Mouse (Mus musculus) C2C12 (cell line): ENCODE data around the gene Nfic. TPM values are rescaled to one million over a fixed set of nuclear protein-coding genes. Genes with fewer than 3 reads are reported as not detected.

Experiments
- H3K27me3 ChIP-seq: one replicate; pipeline ENCODE4 v1.6.1; 2011; ENCODE audit not compliant: control insufficient read depth, insufficient read depth, insufficient read length
- H3K36me3 ChIP-seq: one replicate; pipeline ENCODE4 v1.6.1; 2011; ENCODE audit not compliant: control insufficient read depth, insufficient read depth
- H3K4me3 ChIP-seq: one replicate; pipeline ENCODE4 v1.5.1; 2011; ENCODE audit warnings: mild to moderate bottlenecking, control low read depth; ENCODE audit not compliant: poor library complexity, insufficient read depth, severe bottlenecking
- H3K79me2 ChIP-seq: one replicate; pipeline ENCODE4 v1.6.1; 2011; ENCODE audit not compliant: control insufficient read depth, insufficient read depth
- H3K79me3 ChIP-seq: one replicate; pipeline ENCODE4 v1.6.1; 2011; ENCODE audit warnings: low read depth, control low read depth
- H3ac ChIP-seq: one replicate; pipeline ENCODE3; 2011; ENCODE audit warnings: low read depth; ENCODE audit not compliant: control insufficient read depth, insufficient read length
- CEBPB ChIP-seq: IDR thresholded peaks from one replicate; pipeline ENCODE4 v1.6.1; 2011; ENCODE audit warnings: low read depth, mild to moderate bottlenecking, control low read depth, moderate library complexity
- CTCF ChIP-seq: IDR thresholded peaks from one replicate; pipeline ENCODE4 v1.5.1; 2011; ENCODE audit not compliant: control insufficient read depth, insufficient read depth, insufficient read length
- FOSL1 ChIP-seq: IDR thresholded peaks from one replicate; pipeline ENCODE4 v1.8.0; 2011; ENCODE audit warnings: mild to moderate bottlenecking, low read length; ENCODE audit not compliant: poor library complexity, insufficient read depth, severe bottlenecking
- MAX ChIP-seq: IDR thresholded peaks from one replicate; pipeline ENCODE4 v1.6.1; 2011; ENCODE audit warnings: mild to moderate bottlenecking, control low read depth
- MYOD1 ChIP-seq: IDR thresholded peaks from one replicate; pipeline ENCODE4 v1.6.1; 2011; ENCODE audit warnings: low read depth; ENCODE audit not compliant: control insufficient read depth, insufficient read length
- MYOG ChIP-seq: IDR thresholded peaks from one replicate; pipeline ENCODE4 v1.6.1; 2011; ENCODE audit not compliant: control insufficient read depth, insufficient read length; ENCODE audit errors: extremely low read depth
- USF1 ChIP-seq: IDR thresholded peaks from one replicate; pipeline ENCODE4 v1.6.1; 2011; ENCODE audit warnings: low read depth, mild to moderate bottlenecking, control low read depth, moderate library complexity
- polyA plus RNA-seq: library from polyadenylated mRNA; unstranded; fragments of >200 nt; fragmentation: generic; extraction: Trizol; gene quantifications from one replicate; pipeline ENCODE4 v1.2.1, GENCODE M21; 2012; ENCODE audit warnings: missing spikeins

Gene Nfic
- polyA plus RNA-seq, 1 experiment: 86.7 TPM

DNA sequence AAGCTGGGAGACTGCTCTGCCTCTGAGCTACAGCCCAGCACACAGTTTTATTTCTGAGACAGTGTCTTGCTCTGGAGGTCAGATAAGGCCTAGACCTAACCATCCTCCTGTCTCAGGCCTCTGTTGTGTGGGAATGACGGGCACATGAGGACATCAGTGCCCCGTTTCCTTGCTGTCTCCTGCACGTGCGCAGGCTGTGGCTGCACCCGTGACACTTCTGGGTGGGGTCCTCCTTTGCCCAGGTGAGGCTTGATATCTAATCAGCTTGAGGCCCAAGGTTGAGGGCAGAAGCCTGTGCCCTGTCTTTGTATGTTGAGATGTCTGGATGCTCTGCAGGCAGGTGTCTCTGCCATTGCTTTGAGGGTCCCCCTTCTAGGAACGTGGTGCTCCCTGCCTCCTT, 63.2 kb downstream of the Nfic start:
- Histone ChIP-seq H3K27me3 (no peaks in the 10 kb centered on the region), H3K79me3 (no peaks in the 10 kb centered on the region), H3K79me2 (peaks cover 3% of the 10 kb centered on the region), H3K4me3 (no peak overlapping the region), H3K36me3 (peaks cover 35% of the 10 kb centered on the region), H3ac (no peak overlapping the region)
- TF ChIP-seq MYOG: no peak
- no peak for TF ChIP-seq FOSL1
- no peak for TF ChIP-seq CTCF
- no peak for TF ChIP-seq USF1
- TF ChIP-seq MYOD1: no peak

DNA sequence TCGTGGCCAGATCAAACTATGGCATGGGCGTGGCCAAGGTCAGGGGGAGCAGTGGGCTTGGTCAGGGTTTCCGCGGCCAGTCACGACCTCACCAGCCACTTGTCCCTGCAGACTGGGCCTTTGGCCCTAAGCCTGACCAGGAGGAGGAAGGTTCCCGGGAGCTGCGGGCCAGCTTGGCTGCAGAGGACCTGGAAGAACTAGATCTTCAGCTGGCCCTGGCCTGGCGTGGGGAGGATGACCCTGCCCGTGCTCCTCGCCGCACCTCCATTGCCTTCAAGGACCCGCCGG, 64.8 kb downstream of the Nfic start:
- Histone ChIP-seq H3ac (no peak overlapping the region), H3K27me3 (no peaks in the 10 kb centered on the region), H3K79me3 (peaks cover 11% of the 10 kb centered on the region), H3K36me3 (peaks cover 34% of the 10 kb centered on the region), H3K4me3 (no peak overlapping the region), H3K79me2 (peaks cover 19% of the 10 kb centered on the region)
- TF ChIP-seq USF1 (no peak), MYOD1 (no peak), CTCF (no peak), MYOG (no peak), FOSL1 (no peak), CEBPB (no peak), MAX (no peak)

DNA sequence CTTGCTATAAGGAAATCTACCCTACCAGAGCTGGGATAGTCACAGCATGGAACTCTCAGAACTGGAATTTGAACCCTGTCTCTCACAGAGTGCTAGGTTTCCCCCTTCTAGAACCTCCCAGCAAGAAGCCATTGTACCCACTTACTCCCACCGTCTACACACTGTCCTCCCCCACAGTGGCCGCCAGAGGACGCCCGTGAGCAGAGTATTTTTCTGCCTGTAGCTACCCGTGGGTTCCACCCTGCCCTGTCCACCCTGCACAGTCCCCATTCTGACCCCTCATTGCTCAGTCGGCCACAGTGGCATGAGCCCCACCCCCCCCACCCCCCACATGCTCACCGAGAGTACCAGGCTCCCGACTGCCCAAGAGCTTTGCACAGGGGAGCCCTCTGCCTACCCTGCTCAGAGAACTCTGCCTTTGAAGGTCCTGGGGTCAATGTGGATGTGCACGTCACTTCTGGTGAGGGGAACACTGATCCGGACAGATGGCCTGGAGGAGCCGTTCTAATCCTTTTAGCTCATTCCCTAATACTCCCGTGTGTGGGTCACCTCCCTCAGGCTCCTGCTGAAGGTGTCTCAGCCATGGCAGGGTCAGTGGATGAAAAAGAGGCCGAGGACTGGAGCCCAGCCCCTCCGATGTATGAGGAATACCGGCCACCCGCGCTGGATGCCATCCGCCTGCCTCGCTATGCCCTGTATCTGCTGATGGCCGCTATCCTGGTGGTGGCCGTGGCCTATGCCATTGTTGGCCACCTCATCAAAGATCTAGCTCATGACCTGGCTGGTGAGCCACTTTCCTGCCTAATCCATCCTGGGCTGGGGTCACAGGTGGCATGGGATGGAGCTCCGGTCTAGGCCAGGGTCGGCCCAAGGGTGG, 65.4 kb downstream of the Nfic start:
- Histone ChIP-seq H3K27me3 (no peaks in the 10 kb centered on the region), H3ac (no peak overlapping the region), H3K79me3 (peaks cover 17% of the 10 kb centered on the region), H3K79me2 (peaks cover 25% of the 10 kb centered on the region), H3K4me3 (no peak overlapping the region), H3K36me3 (peaks cover 34% of the 10 kb centered on the region)
- TF ChIP-seq CTCF: peak; percentile 95
- no peak for TF ChIP-seq USF1
- no peak for TF ChIP-seq MYOD1

DNA sequence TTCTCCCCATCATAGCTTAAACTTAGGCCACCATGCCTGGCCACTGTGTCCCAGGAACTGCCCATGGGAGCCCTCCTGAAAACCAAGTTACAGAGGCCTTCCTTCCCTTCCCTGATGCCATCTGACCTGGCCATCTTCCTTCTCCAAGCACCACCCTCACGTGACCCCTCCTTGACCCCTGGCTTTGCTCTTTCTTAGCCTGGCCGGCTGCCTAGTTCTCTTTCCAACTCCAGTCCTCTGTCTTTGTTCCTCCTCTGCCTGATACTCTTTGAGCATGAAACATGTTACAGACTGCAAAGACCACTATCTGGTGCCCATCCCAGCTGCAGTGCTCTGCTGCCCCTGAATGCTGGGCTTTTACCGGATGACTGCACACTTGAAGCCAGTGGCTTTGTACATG, 66.1 kb downstream of the Nfic start:
- TF ChIP-seq USF1: peak; percentile 54
- TF ChIP-seq MYOG: no peak
- no peak for TF ChIP-seq CEBPB
- TF ChIP-seq MAX: no peak
- no peak for TF ChIP-seq FOSL1
- TF ChIP-seq CTCF: no peak

DNA sequence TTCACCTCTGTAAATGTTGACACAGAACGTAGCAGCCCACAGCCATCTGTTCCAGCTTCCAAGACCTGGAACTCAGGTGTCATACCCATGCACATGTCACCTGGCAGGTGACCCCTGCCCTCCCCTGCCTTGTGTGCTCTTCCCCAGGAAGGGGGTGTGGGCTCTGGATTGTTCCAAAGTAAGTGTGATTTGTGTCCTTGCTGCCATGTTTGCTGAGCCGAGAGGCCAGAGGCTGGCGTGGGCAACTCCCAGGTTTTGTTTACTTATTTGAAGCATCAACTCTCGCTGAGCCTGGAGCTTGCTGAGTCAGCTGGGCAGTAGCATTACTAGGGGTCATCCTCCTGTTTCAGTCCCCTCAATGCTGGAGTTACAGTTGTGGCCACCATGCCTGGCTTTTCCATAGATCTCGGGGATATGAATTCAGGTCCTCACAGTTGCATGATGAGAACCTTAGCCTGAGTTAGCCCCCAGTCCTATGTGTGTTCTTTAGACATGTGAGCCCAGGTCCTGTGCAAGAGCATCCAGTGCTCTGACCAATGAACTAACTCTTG, 66.9 kb downstream of the Nfic start, which contains the start of gene Gm48552:
TSS of gene Gm48552 (plus strand) at position 501 of the 551 bp plus-strand sequence.
- Histone ChIP-seq H3K79me2 (peaks cover 33% of the 10 kb centered on the region), H3K27me3 (no peaks in the 10 kb centered on the region), H3ac (no peak within 1 kb of the TSS), H3K79me3 (peaks cover 25% of the 10 kb centered on the region), H3K4me3 (no peak within 1 kb of the TSS), H3K36me3 (peaks cover 34% of the 10 kb centered on the region)
- no peak for TF ChIP-seq MYOD1
- no peak for TF ChIP-seq CEBPB
- no peak for TF ChIP-seq MAX
- no peak for TF ChIP-seq MYOG
- TF ChIP-seq CTCF: no peak

More for the DNA sequence above, 66.1 kb downstream of the Nfic start:
- H3K79me3 ChIP-seq: peaks cover 24% of the 10 kb centered on the region
- H3K4me3 ChIP-seq: no peak overlapping the region
- H3K36me3 ChIP-seq: peaks cover 34% of the 10 kb centered on the region
- no peaks in the 10 kb centered on the region for H3K27me3 ChIP-seq
- H3ac ChIP-seq: no peak overlapping the region
- H3K79me2 ChIP-seq: peaks cover 32% of the 10 kb centered on the region

DNA sequence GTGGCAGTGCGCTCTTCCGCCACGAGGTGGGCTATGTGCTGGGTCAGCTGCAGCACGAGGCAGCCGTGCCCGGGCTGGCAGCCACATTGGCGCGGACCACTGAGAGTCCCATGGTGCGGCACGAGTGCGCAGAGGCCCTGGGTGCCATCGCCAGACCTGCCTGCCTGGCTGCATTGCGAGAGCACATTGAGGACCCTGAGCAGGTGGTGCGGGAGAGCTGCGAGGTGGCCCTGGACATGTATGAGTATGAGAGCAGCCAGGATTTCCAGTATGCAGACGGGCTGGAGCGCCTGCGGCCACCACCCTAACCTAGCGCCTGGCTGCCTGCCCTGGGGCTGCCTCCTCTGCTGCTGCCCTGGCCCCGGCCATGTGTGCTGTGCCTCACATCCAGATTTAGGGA, 67.7 kb downstream of the Nfic start:
- no peak overlapping the region for H3ac ChIP-seq
- peaks cover 34% of the 10 kb centered on the region for H3K36me3 ChIP-seq
- peaks cover 25% of the 10 kb centered on the region for H3K79me3 ChIP-seq

More for the DNA sequence above, 67.7 kb downstream of the Nfic start:
- Histone ChIP-seq H3K4me3 (no peak overlapping the region), H3K79me2 (peaks cover 33% of the 10 kb centered on the region), H3K27me3 (no peaks in the 10 kb centered on the region)
- TF ChIP-seq MYOD1 (no peak), FOSL1 (no peak), CEBPB (no peak), MYOG (no peak), CTCF (no peak), MAX (no peak), USF1 (no peak)
